Mouse (Mus musculus) lung, postnatal 0 days (tissue): ENCODE results near the gene Fam149b.

Source experiments
- CTCF ChIP-seq: IDR thresholded peaks from 2 replicates; pipeline ENCODE4 v1.5.1; 2016; ENCODE audit warnings: antibody characterized with exemption, mild to moderate bottlenecking
- EP300 ChIP-seq: IDR thresholded peaks from 2 replicates; pipeline ENCODE4 v1.6.1; 2016; ENCODE audit warnings: antibody characterized with exemption, mild to moderate bottlenecking, control low read depth

DNA sequence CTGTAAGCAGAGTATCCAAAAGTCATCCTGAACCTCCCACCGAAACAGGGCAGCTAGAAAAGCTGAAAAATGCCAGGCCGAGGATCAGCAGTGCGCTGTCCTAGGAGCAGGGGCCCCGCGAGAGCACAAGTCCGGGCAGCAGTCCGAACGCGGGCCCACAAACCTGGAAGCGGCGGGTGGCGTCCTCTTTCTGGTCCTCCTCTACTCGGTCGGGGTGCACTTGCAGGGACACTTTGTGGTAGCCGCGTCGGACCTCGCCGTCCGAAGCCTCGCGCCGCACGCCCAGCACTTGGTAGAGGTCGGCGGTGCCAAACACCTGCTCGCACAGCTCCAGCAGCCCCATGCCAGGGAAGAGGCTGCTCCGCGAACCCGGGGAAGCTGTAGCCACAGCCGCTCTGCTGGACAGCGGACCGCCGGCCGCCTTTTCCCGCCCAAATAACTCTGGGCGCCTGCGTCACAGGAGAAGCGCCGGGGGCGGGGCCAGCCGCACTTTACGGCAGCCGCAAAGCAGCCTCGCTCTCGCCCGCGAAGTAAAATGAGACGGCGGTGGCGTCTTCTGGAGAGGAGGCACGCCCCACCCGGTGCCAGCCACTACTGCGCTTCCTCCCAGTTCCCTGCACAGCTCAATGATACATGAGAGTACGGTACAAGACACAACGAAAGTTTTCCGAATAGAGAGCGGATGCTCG is 40.6 kb downstream of the Fam149b start, which contains the start of gene Dnajc9:
- 0 out of 2 replicates have a peak, but pooled peaks have one; percentile 28 for TF ChIP-seq EP300
- no peak for TF ChIP-seq CTCF
